Mouse (Mus musculus): ENCODE measurements around the gene Smarcb1.

Smarcb1 gene

DNA sequence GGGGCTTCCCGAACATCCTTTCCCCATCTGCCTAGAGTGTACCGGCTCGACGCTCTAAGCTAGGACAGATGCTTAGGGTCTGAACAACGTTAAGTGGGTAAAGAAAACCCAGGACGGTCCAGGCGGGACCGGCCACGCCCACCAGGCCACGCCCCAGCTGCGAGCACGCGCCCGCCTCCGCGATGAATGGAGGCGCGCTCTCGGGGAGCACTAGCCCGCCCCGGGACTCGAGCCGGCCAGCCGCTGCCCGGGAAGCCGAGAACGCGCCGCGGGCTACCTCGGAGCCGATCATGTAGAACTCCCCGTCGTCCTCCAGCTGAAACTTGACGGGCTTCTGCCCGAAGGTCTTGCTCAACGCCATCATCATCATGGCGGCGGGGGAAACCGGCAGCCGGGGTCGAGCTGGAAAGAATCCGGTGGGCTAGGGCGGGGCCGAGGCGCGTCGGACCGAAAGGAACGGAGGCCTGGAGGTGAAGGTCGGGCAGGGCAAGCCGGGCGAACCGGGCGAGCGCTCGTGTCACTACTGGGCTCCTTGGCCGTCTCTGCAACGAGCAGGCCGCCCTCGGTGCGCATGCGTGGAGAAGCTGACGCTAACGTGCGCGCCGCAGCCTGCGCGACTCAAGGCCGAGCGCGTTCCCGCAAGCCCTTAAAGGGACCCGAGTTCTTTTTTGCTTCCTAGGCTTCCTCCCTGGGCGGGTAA lies at the start of gene Smarcb1:
Smarcb1 (minus strand) TSS at position 592 of the 700 bp plus-strand sequence.
- in situ Hi-C loops (cut with MseI, MboI), result no loop called here

DNA sequence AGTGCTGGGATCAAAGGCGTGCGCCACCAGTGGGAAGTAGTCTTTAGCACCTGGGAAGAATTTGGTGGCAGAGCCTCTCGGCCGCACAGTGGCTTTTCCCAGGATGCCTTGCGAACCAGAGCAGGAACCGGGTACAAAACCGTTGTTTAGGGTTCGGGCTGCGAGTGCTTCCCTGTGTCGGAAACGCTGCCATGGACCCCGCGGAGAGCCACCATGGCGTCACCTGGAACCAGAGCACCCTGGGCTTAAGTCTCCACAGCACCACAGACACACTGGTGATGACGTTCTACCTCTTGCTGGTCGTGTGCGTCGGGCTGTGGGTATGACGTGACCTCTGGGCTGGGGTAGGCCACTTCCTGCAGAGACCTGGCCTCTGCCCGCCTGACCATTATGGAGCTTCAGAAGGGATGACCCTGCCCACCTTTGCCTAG lies 33.0 kb upstream of the Smarcb1 start, which contains the start of gene Gm5134:
Gm5134 (plus strand) TSS at position 134 of the 431 bp plus-strand sequence.
- in situ Hi-C loops (cut with MseI, MboI), result loop anchor here in 1 of 2 experiments (5.0 to 10.0 kb wide), 2 partner anchors 72 to 210 kb away; no protein-coding TSS in a partner anchor

DNA sequence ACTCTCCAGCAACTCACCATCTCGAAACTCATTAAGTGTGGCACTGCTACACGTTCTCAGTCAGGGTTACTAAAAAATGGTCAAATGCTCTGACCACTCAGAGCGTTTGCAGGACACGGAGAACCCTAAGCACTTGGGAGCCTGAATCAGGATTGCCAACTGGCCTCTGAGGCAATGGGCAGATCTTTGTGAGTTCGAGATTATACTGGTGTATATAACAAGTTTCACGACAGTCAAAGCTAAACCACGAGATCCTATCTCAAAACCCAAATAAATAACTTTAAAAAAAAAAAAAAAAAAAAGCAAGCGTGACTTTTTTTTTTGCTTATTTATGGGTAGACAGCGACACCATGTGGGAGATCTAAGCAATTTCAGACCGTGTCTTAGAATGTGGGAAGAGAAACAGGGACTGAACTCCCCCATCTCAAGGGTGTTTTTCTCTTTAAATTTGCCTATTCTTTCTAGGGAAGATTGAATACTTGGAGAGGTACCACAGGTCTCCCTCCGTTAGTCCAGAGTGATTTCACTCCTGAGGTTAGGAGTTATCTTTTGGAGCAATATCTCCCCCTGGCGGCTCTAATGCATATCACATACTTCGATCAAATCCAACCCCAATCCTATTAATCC lies 30.1 kb upstream of the Smarcb1 start:
- in situ Hi-C loops (cut with MseI, MboI), result loop anchor here in 1 of 2 experiments (5.0 to 10.0 kb wide), 2 partner anchors 69 to 207 kb away; no protein-coding TSS in a partner anchor

DNA sequence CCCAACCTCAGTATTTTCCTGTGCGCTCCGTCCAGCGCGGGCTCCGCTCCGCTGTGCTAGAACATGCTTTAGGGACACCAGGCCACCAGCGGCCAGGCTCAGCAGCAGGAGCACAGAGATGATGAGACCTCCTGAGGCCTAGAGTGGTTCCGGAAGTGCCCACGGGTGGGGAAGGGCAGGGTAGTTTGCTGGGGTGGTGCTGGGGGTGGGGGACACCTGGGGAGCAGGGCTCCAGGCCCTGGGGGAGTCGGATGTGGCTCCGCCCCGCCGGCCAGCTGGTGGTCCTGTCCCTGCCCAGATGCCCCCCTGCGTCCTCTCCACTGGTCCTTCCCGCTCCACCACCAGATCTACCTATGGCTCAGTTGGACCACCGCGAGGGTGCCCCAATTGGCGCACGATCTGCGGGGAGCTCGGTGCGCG lies 29.4 kb upstream of the Smarcb1 start:
- in situ Hi-C loops (cut with MseI, MboI), result loop anchor here in 1 of 2 experiments (5.0 to 10.0 kb wide), 2 partner anchors 68 to 206 kb away; no protein-coding TSS in a partner anchor

DNA sequence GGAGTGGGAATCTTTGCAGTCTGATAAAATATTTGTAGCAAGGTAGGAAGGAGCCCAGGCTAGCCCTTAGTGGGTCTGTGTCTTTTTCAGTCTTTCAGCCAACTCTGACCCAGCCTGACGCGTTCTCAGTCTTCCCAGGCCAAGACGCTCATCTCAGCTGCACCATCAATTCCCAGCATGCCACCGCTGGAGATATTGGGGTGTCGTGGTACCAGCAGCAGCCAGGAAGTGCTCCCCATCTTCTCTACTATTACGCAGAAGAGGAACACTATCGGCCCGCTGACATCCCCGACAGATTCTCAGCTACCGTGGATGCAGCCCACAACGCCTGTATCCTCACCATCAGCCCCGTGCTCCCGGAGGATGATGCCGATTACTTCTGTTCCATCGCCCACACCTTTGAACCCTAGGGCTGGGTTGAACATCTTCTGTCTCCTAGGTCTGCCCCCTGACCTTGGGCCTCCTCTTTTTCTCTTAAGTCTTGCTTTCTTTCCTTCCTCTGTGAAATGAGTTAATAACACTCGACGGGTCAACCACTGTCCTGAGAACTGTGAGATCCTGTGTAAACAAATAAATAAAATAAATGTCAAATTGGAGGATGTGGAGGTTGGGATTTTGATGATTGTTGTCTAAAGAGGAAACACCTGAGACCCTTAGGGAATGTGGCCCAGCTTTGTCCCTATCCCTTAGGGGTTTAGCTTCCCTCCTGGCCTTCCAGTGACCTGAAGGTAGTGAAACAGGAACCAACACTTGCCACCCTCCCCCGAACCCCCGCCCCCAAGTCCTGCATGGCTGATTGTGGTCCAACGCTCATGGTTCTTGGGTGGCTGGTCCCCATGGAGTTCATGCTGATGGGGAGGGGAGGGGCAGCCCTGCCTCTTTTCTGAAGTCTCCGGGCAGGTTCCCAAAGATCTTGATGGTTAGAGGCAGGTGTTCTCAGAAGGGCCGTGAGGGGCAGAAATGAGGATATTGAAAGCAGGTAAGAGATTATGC lies 27.9 kb upstream of the Smarcb1 start:
- in situ Hi-C loops (cut with MseI, MboI), result loop anchor here in 1 of 2 experiments (5.0 to 10.0 kb wide), 2 partner anchors 67 to 205 kb away; no protein-coding TSS in a partner anchor

DNA sequence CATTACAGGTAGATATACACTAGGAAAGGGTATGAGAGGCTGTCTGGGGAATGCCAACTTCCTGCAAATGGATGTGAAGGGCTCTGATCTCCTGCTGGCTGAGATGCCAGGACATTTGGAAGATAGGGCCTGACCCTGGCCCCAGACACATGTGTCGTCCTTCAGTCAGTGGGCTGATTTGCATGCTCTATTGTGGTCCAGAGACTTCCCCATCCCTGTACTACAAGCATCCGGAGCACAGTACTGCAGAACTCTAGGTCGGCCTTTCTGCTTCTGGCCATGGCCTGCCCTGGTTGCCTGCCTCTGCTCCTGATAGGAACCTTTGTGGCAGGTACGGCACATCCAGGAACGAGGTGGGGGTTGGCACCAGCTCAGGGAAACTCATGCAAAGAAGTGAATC lies 26.7 kb upstream of the Smarcb1 start:
- in situ Hi-C loops (cut with MseI, MboI), result no loop called here

DNA sequence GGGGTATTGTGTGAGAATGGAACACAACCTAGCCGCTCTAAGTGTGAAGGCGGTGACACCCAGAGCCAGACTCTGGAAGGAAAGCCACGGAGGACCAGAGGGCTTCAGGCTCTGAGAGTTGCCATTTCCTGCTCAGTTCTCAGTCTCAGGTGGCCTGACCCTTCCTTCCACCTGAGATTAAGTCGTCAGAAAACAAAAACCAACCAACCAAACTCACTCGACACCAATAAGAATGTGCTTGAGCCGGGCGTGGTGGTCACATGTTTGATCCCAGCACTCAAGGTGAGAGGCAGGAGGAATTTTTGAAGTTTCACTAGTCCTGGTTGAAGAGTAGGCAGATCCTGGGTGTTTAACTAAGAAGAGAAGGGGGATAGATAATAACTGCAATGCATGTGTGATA lies 24.5 kb upstream of the Smarcb1 start:
- in situ Hi-C loops (cut with MseI, MboI), result no loop called here

DNA sequence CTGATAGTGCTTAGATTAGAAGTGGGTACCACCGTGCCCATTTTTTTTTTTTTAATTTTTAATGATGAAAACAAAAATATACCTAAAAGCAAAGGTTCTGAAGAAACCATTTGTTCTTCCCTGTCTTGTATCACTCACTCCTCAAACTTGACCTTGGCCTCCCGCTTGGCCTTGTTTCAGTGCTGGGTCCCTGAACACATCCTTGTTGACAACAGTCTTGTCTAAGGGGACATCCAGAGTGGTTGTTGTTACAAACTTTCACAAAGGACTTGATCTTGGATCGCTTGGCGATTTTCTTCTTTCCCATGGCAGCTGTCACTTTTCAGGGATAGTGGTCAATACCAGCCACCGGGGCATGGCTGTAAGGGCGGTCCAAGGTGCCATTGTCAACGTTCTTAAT lies 23.8 kb upstream of the Smarcb1 start:
- in situ Hi-C loops (cut with MseI, MboI), result no loop called here

DNA sequence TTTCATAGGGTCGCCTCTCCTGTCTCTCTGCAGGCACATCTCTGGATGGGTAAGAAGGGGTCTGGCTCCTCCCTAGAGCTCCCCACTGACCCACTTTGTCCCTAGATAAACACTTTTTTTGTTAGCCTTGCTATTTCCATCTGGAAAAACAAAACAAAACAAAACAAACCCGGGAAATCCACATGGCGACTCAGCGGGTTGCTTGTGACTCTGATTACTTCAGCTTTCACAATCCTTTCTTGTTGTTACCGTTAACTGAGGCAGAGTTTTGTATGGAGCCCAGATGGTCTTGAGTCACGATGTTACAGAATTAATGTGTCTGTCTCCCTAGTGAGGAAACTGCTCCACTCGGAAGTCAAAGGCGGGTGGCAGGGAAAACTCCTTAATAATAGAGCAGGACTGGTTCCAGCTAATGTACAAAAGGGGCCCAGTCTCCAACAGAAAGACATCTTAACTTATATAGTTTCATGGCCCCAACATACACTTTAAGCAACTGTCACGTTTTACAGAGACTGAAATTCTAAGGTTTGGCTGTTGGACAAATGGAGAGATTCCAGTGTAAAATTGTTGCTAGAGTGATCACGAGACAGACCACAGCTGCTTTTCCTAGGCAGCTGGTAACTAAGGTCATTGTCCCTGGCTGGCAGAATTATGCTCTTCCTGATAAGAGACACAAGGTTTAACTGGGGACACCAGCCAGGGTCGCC lies 22.8 kb upstream of the Smarcb1 start:
- in situ Hi-C loops (cut with MseI, MboI), result no loop called here

DNA sequence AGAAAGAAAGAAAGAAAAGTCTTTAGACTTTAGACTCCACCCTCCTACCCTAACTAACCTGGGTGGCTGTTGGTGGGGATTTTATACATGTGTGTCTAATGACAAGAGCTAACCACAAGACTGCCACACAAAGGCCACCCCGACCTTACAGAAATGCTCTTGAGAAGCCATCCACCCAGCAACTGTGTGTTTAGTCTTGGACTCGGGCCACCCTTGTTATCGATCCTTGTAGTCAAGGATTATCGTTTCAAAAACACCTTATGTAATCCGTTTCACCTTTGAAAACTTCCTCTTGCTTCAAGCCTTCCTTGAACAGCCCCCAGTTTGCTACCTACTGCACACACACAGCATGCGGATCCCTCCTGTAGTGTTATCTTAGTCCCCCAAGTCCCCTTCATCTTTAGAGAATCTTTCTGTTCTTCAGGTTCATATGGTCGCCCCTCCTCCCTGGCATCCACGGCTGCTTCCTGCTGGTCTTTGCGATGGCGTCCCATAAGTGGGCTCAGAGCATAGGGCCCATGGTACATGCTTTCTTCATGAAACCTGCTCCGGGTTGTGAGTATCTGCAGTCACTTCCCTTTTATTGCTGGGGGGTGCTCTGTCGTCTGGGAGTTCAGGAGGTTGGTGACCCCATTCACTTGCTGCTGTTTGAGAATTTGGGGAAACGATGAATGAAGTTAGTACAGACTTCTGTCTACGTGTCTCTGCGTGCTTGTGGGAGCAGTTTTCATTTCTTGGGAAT lies 21.5 kb upstream of the Smarcb1 start, which contains the start of gene Vpreb3:
Vpreb3 (plus strand) TSS at position 322 of the 742 bp plus-strand sequence.
- in situ Hi-C loops (cut with MseI, MboI), result no loop called here

DNA sequence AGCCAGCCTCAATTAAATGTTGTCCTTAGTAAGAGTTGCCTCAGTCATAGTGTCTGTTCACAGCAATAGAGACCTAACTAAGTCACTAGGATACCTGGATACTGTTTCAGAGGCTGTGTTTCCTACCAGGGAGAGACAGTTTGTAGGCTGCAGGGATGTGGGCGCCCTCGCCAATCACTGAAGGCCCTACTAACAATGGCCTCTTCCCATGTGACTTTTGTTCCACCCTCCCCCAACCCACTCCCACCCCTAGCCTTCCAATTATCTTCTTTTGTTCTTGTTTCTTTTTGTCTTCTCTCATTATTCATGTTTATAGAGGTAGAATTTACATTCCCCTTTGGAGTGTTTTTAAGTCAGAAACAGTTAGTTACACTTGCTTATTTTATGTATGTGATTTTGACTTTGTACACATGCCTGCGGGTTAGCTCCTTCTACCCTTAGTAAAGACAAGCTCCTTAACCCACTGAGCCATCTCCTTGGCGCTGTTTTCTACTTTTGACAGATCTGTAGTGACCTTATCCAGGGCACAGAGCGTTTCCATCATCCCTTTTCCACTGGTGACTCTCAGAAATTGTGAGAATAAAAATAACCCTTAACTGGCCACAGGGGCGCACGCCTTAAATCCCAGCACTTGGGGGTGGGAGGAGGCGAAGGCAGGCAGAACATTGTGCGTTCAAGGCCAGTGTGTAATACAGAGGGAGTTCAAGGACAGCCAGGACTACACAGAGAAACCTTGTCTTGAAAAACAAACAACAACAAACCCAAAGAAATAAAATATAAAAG lies 19.8 kb upstream of the Smarcb1 start:
- in situ Hi-C loops (cut with MseI, MboI), result no loop called here

DNA sequence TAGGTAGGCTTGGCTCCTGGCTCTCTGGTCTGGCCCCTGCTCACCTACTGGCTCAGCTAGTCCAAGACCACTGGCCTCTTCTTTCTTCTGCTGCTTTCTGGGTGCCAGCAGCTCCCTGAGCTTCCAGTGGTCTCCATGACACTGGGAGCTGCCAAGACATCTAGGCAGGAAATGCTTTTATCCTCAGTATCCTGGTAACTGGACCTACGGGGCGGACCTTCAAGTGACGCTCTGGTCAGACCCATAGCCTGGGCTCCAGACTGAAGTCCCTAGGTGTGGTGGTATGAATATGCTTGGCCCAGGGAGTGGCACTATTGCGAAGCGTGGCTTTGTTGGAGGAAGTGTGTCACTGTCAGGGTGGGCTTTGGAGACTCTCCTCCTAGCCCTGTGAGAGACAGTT lies 19.1 kb upstream of the Smarcb1 start, which contains the start of gene Gm867:
Gm867 (minus strand) TSS at position 153 of the 400 bp plus-strand sequence.
- in situ Hi-C loops (cut with MseI, MboI), result no loop called here

DNA sequence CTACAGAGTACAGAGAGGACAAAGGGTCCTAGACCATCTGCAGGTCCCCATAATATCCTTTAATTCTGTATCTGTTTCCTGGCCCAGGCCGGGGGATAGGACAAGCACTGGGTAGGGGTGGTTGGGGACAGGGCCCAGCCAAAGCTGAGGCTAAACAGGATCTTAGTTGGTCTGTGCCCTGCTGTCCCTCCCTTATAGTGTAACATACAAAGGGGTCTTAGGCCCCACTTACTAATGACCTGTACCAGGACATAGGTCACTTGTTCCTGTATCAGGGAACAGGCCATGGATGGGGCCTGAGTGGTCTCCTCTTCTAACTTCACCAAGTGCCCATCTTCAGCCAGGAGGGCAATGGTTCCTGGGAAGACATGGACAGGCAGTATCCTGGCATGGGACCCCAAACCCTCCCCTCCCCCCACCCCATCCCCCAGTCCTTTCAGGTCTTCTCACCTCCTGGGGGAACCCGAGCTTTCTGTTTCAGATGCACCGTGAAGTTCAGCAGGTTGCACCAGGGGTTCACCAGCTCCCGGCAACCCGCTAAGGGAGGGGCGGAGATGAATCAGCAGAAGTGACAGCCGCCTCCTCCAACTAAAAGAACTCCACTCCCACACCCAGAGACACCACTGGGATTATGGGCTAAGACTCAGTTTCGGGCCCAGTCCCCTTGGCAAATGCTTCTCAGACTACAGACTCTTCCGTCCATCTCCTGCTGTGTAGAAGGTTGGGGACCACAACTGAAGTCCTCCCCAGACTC lies 18.2 kb upstream of the Smarcb1 start:
- in situ Hi-C loops (cut with MseI, MboI), result loop anchor here in 1 of 2 experiments (10.0 kb wide), 1 partner anchor 175 kb away; the partner anchor contains the start of gene Cabin1

DNA sequence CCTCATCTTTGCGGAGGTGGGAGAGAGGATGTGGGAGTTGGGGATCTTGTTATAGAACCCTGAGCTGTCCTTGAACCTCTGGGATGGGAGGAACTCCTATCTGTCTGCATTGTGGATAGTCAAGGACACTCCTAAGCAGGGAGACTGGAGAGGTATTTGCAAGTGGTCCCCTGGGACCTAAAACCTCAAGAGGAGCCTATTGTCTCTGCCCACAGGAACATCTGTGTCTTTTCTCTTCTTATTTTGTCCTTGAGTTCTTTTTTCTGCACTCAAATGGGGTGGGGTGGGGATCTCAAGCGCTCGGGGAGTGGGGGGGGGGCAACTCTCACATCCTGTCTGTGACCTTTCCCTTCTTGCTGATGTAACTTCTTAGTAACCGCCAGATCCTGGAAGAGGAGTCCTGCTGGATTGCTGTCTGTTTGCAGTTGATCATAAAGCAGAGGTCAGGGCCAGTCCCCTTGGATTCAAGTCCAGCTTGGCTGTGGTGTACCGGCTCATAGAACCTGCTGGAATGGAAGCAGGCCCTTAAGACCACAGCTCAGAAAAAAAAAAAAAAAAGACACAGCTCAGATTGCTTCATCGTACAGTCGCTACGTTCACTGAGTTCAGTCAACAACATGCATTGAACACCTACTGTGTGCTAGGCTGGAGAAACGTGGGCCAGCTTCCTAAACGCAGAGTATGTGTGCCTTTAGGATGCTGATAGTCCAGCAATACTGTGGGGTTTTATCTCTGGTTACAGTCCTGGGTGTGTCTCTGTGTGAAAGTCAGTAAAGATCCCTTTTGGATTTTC lies 16.6 kb upstream of the Smarcb1 start:
- in situ Hi-C loops (cut with MseI, MboI), result loop anchor here in 1 of 2 experiments (10.0 kb wide), 1 partner anchor 173 kb away; the partner anchor contains the start of gene Cabin1

DNA sequence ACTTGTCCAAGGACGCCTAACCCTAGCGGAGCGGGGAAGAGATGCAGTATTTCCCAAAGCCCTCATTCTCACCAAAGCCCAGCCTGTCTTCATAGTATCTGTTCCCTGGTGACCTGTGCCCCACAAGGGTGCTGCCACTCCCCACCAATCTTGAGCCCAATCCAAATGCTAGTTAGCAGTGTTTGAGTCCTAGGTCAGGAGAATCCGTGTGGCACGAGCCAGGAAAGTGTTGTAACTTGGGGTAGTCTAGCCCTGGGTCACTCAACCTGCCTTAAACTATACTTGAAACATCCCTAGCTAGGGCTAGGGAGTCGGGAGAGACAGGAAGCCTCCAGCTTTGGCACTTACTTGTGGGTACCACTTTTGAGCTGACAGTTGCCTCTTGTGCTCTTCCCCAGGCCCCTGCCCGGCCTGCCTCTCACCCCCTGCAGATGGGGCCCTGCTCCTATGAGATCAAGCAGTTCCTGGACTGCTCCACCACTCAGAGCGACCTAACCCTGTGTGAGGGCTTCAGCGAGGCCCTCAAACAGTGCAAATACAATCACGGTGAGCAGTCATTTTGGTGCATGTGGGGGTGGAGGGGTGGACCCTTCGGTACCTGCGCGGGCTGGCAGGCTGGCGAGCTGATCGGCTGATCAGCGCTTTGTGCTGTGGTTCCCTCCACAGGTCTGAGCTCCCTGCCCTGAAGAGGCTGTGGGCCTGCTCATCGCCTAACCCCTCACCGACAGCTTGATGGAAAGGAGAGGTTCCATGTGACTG lies 15.7 kb upstream of the Smarcb1 start:
- in situ Hi-C loops (cut with MseI, MboI), result loop anchor here in 1 of 2 experiments (10.0 kb wide), 1 partner anchor 172 kb away; the partner anchor contains the start of gene Cabin1

Data from mouse trophoblast stem cell (cell line).